Mouse (Mus musculus): ENCODE data around the gene Ciart.
"Not testable (repeated sequence)": the region's sequence is repeated elsewhere in the genome, so short reads cannot be mapped to it uniquely, and the experiment has no call there.

The Ciart gene

GRCm38 (mm10) chr3:95861796-95862195, 20.3 kb downstream of the Ciart start:
- peak; percentile 41 for DNase-seq

GRCm38 (mm10) chr3:95861216-95861615, 20.8 kb downstream of the Ciart start:
- no peak for DNase-seq

- DNase-seq = no peak
Observed at GRCm38 (mm10) chr3:95860323-95860722, 21.7 kb downstream of the Ciart start.

GRCm38 (mm10) chr3:95858278-95858677, 23.8 kb downstream of the Ciart start:
- DNase-seq = not testable (repeated sequence)

- not testable (repeated sequence) for DNase-seq
Observed at GRCm38 (mm10) chr3:95857050-95857449, 25.0 kb downstream of the Ciart start.

GRCm38 (mm10) chr3:95856115-95856514, 25.9 kb downstream of the Ciart start:
- DNase-seq = no peak

- DNase-seq = peak; percentile 94
Observed at GRCm38 (mm10) chr3:95855502-95856089, 26.5 kb downstream of the Ciart start, which contains the start of gene Prpf3. Prpf3 (minus strand) TSS chr3:95855885.

- DNase-seq = no peak
Observed at GRCm38 (mm10) chr3:95851317-95851716, 30.7 kb downstream of the Ciart start.

GRCm38 (mm10) chr3:95850611-95851010, 31.4 kb downstream of the Ciart start:
- no peak for DNase-seq

GRCm38 (mm10) chr3:95842503-95843214, 39.4 kb downstream of the Ciart start:
- no peak for DNase-seq

GRCm38 (mm10) chr3:95839250-95839649, 42.8 kb downstream of the Ciart start:
- no peak for DNase-seq

- DNase-seq = no peak
Observed at GRCm38 (mm10) chr3:95829053-95829452, 53.0 kb downstream of the Ciart start.
